Mouse (Mus musculus) cerebellum, adult 2 months (tissue): ENCODE measurements at regions not wholly inside any gene's neighbourhood (a gene's known extent, or its start where the extent isn't known, plus 50 kb on each side); places are given as distances from the start of the nearest gene placed in this dataset.

Source experiments
- CTCF ChIP-seq: fragments of 200-500 bp; IDR thresholded peaks from 2 replicates; pipeline ENCODE4 v1.5.1; 2011; ENCODE audit warnings: low read depth, mild to moderate bottlenecking, control low read depth, low read length, moderate library complexity, borderline replicate concordance; ENCODE audit not compliant: insufficient read depth
- POLR2A ChIP-seq: fragments of 200-500 bp; IDR thresholded peaks from 2 replicates; pipeline ENCODE4 v1.6.1; 2011; ENCODE audit warnings: low read length, control low read depth, borderline replicate concordance; ENCODE audit not compliant: insufficient read depth

DNA sequence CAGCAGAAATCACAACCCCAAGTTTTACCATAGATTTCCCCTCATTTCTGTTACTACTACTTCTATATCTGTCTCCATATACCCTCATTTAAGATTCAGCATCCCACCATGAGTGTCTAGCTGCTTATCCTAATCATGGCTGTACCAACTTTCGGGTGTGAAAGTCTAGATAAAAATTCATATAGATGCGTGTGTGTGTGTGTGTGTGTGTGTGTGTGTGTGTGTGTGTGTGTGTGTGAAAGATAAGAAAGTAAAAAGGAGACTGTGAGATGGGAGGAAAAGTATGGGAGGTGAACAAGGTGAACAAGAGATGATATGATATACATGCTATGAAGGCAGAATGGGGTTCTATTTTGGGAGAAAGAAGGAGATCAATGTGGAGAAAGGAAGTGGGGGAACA lies 111.7 kb upstream of the Nhs start:
- no peak for TF ChIP-seq POLR2A
- TF ChIP-seq CTCF = no peak
